Mouse (Mus musculus) liver, embryonic 14.5 days (tissue): ENCODE results near the gene Gatb.

ENCODE experiments used
- CTCF ChIP-seq: IDR thresholded peaks from 2 replicates; pipeline ENCODE4 v1.5.1; 2016; ENCODE audit warnings: antibody characterized with exemption, low read depth, control low read depth
- EP300 ChIP-seq: IDR thresholded peaks from 2 replicates; pipeline ENCODE4 v1.6.1; 2016; ENCODE audit warnings: antibody characterized with exemption, low read depth

DNA sequence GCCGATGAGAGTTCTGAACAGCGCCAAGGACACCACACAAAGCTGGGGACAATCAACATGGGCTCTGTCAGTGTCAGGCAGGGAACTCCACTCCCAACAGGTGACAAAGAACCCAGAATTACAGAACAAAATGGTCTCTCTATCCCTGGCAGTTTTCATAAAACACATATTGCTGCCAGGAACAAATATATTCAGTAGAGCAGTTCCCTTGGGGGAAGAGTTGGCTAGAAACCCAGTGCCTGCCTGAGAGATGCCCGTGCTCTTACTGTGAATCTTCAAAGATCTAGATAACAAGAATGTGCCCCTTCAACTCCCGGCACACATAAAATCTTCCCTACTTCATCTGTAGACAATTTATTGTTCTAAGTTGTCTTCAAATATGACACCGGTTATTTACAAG, 109.7 kb downstream of the Gatb start:
- TF ChIP-seq EP300 (no peak), CTCF (no peak)
